Mouse (Mus musculus): ENCODE results near the gene Grip1.

DNA sequence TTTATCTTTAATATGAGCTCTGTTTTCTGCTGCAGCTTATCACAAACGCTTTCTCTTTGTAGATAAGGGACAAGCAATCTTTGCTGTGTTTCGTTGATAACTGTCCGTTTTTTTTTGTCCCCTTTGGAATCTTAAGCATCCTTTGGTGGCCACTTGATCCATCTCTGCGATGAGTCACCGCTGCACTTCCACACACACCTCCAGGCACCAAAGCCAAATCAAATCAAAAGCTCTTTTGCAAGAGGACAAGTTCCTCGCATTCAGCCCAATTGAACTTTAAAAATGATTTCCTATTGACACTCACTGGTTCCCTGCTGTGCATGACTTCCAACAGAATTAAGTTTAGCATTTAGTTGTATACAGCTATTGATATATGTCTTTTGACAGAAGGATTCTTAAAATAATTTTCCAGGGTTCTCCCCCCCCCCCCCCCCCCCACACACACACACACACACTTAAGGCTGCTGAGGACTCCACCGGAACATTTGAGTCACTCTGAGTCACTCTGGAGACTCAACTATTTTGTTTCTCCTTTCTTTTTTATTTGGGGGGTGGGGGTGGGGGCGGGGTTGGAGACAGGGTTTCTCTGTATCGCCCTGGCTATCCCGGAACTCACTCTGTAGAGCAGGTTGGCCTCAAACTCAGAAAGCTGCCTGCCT lies 607.1 kb downstream of the Grip1 start:
- no peak for TF ChIP-seq POLR2A (IDR thresholded peaks at IDR 0.05; ENCODE audit: low read depth, low read length)
- TF ChIP-seq CTCF (IDR thresholded peaks at IDR 0.05; ENCODE audit: borderline replicate concordance, insufficient read depth, low read length) = no peak
